Mouse (Mus musculus): ENCODE results near the gene Camk1d.
"Not testable (repeated sequence)": the region's sequence is repeated elsewhere in the genome, so short reads cannot be mapped to it uniquely, and the experiment has no call there.

The Camk1d gene

DNA sequence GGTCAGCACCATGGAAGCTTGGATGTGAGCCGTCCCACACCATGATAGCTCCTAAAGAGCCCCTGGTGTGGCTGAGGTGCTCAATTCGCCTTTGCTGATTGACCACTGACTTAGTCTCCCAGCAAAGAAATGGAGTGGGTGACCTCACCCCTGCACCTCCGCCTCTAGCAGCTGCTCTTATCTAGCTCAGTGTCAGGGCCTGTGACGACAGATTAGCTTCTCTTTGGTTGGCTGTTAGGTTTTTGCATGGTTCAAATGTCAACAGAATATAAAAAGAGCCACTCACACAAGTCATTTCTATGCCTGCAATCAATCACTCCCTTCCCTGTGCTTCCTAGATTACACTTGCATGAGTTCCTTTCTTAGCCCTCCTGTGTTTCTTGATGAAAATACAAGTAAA, 89.9 kb downstream of the Camk1d start:
- ATAC-seq (ENCODE audit: insufficient number of reproducible peaks, low FRiP score, low TSS enrichment): no peak

- no peak for ATAC-seq (ENCODE audit: insufficient number of reproducible peaks, low FRiP score, low TSS enrichment)
Observed at GRCm38 (mm10) chr2:5618361-5618896, 95.9 kb downstream of the Camk1d start.

GRCm38 (mm10) chr2:5614896-5615295, 99.4 kb downstream of the Camk1d start:
- no peak for ATAC-seq (ENCODE audit: insufficient number of reproducible peaks, low FRiP score, low TSS enrichment)

GRCm38 (mm10) chr2:5614308-5614705, 100.0 kb downstream of the Camk1d start:
- ATAC-seq (ENCODE audit: insufficient number of reproducible peaks, low FRiP score, low TSS enrichment): no peak

DNA sequence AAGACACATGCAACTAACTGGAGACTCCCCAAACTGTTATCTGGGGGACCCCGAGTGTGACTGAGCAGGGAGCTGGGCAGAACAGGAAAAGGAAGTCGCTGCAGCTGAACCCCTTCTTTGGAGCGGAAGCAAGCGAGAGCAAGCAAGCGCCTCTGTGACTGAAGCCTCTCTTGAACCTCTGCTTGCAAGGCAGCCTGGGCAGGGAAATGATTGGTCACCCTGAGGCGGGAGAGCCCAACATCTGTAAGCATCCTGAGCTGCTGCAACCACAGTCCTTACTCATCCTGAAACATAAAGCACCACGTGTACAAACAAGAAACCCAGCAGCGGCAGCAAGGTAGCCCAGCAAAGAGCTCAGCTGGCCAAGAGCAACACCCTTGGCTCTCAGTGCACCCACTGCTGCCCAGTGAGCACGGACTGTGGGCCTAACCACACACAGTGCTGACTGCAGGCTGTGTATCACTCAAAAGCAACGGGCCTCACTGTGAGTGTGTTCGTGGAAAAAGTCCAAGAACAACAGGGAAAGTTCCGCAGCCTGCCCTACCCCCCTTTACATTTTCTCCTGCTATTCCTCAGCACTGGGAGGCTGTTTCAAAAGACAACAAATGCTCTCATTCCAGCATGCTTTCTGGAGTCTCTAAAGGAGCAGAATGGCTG, 100.5 kb downstream of the Camk1d start:
- no peak for ATAC-seq (ENCODE audit: insufficient number of reproducible peaks, low FRiP score, low TSS enrichment)

DNA sequence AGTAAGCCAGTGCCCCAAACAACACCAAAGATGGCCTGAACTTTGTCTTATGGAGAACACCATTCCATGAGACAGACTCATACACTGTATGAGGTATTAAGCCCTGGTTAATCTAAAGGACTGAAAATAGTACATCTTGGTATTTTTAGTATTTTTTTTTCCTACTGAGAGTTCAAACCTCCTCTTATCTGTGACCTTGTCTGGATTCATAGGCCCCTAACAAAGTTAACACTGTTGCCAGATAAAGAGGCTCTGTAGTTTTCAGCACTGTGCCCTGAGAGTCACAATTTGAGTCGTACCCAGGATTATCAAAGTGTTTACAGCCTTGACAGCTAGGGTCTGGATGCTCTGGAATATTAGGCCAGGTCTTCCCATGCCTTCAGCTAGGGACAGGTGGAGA, 102.7 kb downstream of the Camk1d start:
- no peak for ATAC-seq (ENCODE audit: insufficient number of reproducible peaks, low FRiP score, low TSS enrichment)

- ATAC-seq (ENCODE audit: insufficient number of reproducible peaks, low FRiP score, low TSS enrichment): no peak
Observed at GRCm38 (mm10) chr2:5610521-5610920, 103.8 kb downstream of the Camk1d start.

GRCm38 (mm10) chr2:5607920-5608841, 106.1 kb downstream of the Camk1d start:
- ATAC-seq (ENCODE audit: insufficient number of reproducible peaks, low FRiP score, low TSS enrichment): peak; percentile 65

GRCm38 (mm10) chr2:5605849-5606248, 108.5 kb downstream of the Camk1d start:
- no peak for ATAC-seq (ENCODE audit: insufficient number of reproducible peaks, low FRiP score, low TSS enrichment)

GRCm38 (mm10) chr2:5602044-5602443, 112.3 kb downstream of the Camk1d start:
- no peak for ATAC-seq (ENCODE audit: insufficient number of reproducible peaks, low FRiP score, low TSS enrichment)

- ATAC-seq (ENCODE audit: insufficient number of reproducible peaks, low FRiP score, low TSS enrichment): not testable (repeated sequence)
Observed at GRCm38 (mm10) chr2:5601243-5601642, 113.1 kb downstream of the Camk1d start.

DNA sequence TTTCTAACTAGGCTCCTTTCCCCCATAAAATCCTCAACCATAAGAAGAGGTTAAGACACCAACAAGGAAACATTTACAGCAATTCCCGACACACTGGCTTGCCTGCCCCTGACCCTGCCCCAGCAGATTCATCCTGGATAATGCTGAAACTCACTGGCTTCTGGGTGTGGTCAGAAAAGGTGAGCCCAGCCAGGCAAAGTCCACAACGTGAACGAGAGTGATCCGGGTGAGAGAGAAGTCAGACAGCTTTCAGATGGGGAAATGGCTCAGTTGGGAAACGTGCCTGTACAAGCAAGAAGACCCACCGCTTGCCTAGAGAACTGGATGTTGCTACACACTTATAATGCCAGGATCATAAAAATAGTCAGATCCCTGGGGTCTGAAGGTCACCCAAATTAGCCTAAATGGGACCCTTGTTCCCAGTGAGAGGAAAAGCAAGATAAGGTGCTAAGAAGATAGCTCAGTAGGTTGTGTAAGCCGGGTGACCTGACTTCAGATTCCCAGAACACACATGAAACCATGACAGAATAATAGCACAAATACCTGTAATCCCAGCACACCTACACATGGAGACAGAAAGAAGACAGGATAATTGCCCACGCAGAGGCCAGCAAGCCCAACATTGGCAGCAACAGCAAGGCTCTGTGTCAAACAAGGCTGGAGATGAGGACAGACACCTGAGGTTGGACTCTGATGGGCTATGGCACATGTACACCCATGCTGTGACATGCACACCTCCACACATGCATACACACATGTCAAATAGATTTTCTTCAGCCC, 113.9 kb downstream of the Camk1d start:
- ATAC-seq (ENCODE audit: insufficient number of reproducible peaks, low FRiP score, low TSS enrichment): no peak

DNA sequence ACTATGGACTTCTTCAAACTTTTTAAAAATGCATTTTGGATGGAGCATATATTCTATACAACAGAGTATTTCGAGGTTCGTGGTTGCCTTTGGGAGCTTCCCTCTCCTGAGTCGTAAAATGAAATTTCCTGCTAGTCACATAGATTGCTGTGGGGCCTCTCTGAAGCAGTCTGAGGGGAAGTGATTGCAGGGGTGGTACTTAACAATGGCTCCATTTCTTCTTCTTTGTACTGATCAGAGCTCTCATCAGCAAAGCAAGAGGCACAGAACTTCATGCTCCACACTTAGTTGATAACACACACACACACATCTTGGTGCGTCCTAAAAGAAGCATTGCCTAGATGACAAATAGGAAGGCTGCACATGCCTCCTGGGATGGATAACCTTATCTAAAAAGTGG, 114.6 kb downstream of the Camk1d start:
- ATAC-seq (ENCODE audit: insufficient number of reproducible peaks, low FRiP score, low TSS enrichment): no peak

GRCm38 (mm10) chr2:5598533-5598932, 115.8 kb downstream of the Camk1d start:
- no peak for ATAC-seq (ENCODE audit: insufficient number of reproducible peaks, low FRiP score, low TSS enrichment)

- ATAC-seq (ENCODE audit: insufficient number of reproducible peaks, low FRiP score, low TSS enrichment): no peak
Observed at GRCm38 (mm10) chr2:5596882-5597281, 117.4 kb downstream of the Camk1d start.

GRCm38 (mm10) chr2:5595356-5596191, 118.7 kb downstream of the Camk1d start:
- no peak for ATAC-seq (ENCODE audit: insufficient number of reproducible peaks, low FRiP score, low TSS enrichment)

- no peak for ATAC-seq (ENCODE audit: insufficient number of reproducible peaks, low FRiP score, low TSS enrichment)
Observed at GRCm38 (mm10) chr2:5592461-5593136, 121.7 kb downstream of the Camk1d start.

DNA sequence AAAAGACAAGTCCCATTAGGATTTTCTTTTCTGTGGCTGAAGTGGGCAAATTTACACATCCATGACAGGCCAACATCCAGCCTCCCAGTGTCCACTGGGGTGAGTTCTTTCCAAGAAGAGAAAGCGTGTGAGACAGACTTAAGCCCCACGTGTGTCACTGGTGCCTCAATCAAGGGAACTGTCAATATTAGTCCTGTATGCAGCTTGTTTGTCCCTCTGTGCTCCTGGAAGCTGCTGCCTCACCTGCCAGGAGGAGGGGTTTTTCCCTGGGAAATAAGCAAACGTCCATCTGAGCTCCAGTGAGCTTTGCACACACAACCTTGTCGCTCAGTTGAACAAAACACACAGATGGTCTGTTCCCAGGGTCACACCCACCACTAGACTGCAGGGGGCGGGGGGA, 124.2 kb downstream of the Camk1d start:
- ATAC-seq (ENCODE audit: insufficient number of reproducible peaks, low FRiP score, low TSS enrichment): no peak

GRCm38 (mm10) chr2:5589163-5589562, 125.2 kb downstream of the Camk1d start:
- ATAC-seq (ENCODE audit: insufficient number of reproducible peaks, low FRiP score, low TSS enrichment): no peak

Data from cerebellum, adult (tissue).